Mouse (Mus musculus): ENCODE results near the gene Pyy.

GRCm38 (mm10) chr11:102137625-102138446 lies 30.2 kb upstream of the Pyy start:
- TF ChIP-seq CTCF (IDR thresholded peaks at IDR 0.05; ENCODE audit: borderline replicate concordance, insufficient read depth, low read depth, low read length) = no peak
- no peak for TF ChIP-seq POLR2A (IDR thresholded peaks at IDR 0.05; ENCODE audit: borderline replicate concordance, insufficient read depth, low read length)

Measured in cerebellum, adult 2 months (tissue).